Mouse (Mus musculus): ENCODE results near the gene Hdac9. TPM values are rescaled to one million over a fixed set of nuclear protein-coding genes. Genes with fewer than 3 reads are reported as not detected.

Hdac9 gene
- total and polyA plus RNA-seq, 3 experiments, result 0.03 to 0.19 TPM; not detected in 1

DNA sequence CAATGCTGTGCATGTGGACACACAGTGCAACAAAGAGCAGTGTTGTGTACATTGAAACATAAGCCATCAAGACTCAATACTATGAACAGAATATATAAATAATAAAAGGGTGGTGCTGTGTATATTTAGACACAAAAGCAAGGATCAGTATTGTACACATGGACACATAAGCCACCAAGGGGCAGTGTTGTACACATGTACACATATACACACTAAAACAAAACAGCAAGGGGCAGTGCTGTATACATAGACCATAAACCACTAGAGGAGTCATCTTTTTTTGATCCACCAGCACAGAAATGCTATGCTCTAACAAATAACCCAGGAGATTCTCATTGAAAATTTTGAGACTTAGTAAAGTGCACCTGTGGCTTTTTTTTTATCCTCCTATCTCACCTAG lies 255.5 kb downstream of the Hdac9 start:
- Histone ChIP-seq H3K36me3 (ENCODE audit: control insufficient read depth in 1 of 2, insufficient read depth in 2 of 2, low read length in 2 of 2) (no peaks in the 10 kb centered on the region), H3K4me3 (ENCODE audit: control insufficient read depth in 1 of 2, insufficient read depth in 1 of 2, low read depth in 2 of 2, low read length in 2 of 2) (no peak overlapping the region), H3K27ac (ENCODE audit: control insufficient read depth, low read depth, low read length) (no peak overlapping the region), H3K27me3 (ENCODE audit: control insufficient read depth in 1 of 2, insufficient read depth in 2 of 2, low read length in 2 of 2) (no peaks in the 10 kb centered on the region), H3K79me2 (ENCODE audit: control insufficient read depth, insufficient read depth, low read length, poor library complexity) (no peaks in the 10 kb centered on the region), H3K9ac (ENCODE audit: control insufficient read depth, low read depth, low read length, poor library complexity, severe bottlenecking) (no peak overlapping the region), H3K9me3 (replicated peaks; ENCODE audit: insufficient read depth, low read length) (no peaks in the 10 kb centered on the region), H3K4me1 (ENCODE audit: control insufficient read depth in 1 of 2, insufficient read depth in 2 of 2, low read length in 2 of 2) (no peaks in the 10 kb centered on the region)
- no peak for DNase-seq (ENCODE audit: low read depth, low spot score)
- TF ChIP-seq MAZ (IDR thresholded peaks at IDR 0.05; ENCODE audit: low read depth, low read length), result no peak
- TF ChIP-seq ZNF384 (IDR thresholded peaks at IDR 0.05; ENCODE audit: low read depth, low read length), result no peak
- TF ChIP-seq E2F4 (IDR thresholded peaks at IDR 0.05; ENCODE audit: borderline replicate concordance, low read depth, low read length), result no peak
- TF ChIP-seq TBP (IDR thresholded peaks at IDR 0.05; ENCODE audit: low read depth, low read length), result no peak
- TF ChIP-seq TAL1 (IDR thresholded peaks at IDR 0.05; ENCODE audit: low read length), result no peak
- TF ChIP-seq HCFC1 (IDR thresholded peaks at IDR 0.05; ENCODE audit: low read depth, low read length), result no peak
- no peak for TF ChIP-seq SMC3 (IDR thresholded peaks at IDR 0.05; ENCODE audit: low read depth, low read length)
- no peak for TF ChIP-seq BHLHE40 (IDR thresholded peaks at IDR 0.05; ENCODE audit: borderline replicate concordance, low read depth, low read length)
- no peak for TF ChIP-seq ZKSCAN1 (IDR thresholded peaks at IDR 0.05; ENCODE audit: low read depth, low read length)
- TF ChIP-seq MAX (IDR thresholded peaks at IDR 0.05; ENCODE audit: low read length), result no peak
- no peak for TF ChIP-seq EP300 (IDR thresholded peaks at IDR 0.05; ENCODE audit: low read depth in 1 of 2, low read length in 2 of 2)
- no peak for TF ChIP-seq MXI1 (IDR thresholded peaks at IDR 0.05; ENCODE audit: low read depth, low read length)

DNA sequence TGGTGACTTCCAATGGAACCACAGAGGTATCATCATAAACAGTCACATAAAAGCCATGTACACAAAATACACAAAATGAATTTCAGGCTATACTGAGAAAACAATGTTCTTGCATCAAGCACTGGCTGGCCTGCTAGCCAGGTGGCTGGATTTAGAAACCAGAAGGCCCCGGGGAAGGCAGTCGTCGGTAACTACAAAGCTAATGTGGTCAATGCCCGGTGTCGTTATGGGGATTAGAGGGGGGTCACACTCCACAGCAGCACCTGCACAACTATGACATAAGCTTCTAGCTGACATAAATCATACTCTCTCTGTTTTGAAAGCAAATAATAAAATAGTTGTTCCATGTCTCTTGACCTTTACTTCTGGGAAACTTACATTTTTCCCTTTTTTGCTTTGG lies 256.9 kb downstream of the Hdac9 start:
- H3K79me2 ChIP-seq (ENCODE audit: control insufficient read depth, insufficient read depth, low read length, poor library complexity), result no peaks in the 10 kb centered on the region
- H3K9me3 ChIP-seq (replicated peaks; ENCODE audit: insufficient read depth, low read length), result no peaks in the 10 kb centered on the region
- no peak for DNase-seq (ENCODE audit: low read depth, low spot score)
- no peak overlapping the region for H3K4me3 ChIP-seq (ENCODE audit: control insufficient read depth in 1 of 2, insufficient read depth in 1 of 2, low read depth in 2 of 2, low read length in 2 of 2)
- no peaks in the 10 kb centered on the region for H3K36me3 ChIP-seq (ENCODE audit: control insufficient read depth in 1 of 2, insufficient read depth in 2 of 2, low read length in 2 of 2)
- H3K4me1 ChIP-seq (ENCODE audit: control insufficient read depth in 1 of 2, insufficient read depth in 2 of 2, low read length in 2 of 2), result no peaks in the 10 kb centered on the region
- no peak overlapping the region for H3K27ac ChIP-seq (ENCODE audit: control insufficient read depth, low read depth, low read length)
- H3K27me3 ChIP-seq (ENCODE audit: control insufficient read depth in 1 of 2, insufficient read depth in 2 of 2, low read length in 2 of 2), result no peaks in the 10 kb centered on the region
- H3K9ac ChIP-seq (ENCODE audit: control insufficient read depth, low read depth, low read length, poor library complexity, severe bottlenecking), result no peak overlapping the region
- TF ChIP-seq MYC (IDR thresholded peaks at IDR 0.05; ENCODE audit: low read depth, low read length), result no peak
- TF ChIP-seq MAFK (IDR thresholded peaks at IDR 0.05; ENCODE audit: borderline replicate concordance, low read depth, low read length), result no peak
- no peak for TF ChIP-seq TAL1 (IDR thresholded peaks at IDR 0.05; ENCODE audit: low read length)
- no peak for TF ChIP-seq GATA1 (IDR thresholded peaks at IDR 0.05; ENCODE audit: low read depth, low read length)
- TF ChIP-seq TCF12 (IDR thresholded peaks at IDR 0.05; ENCODE audit: low read depth, low read length), result no peak
- TF ChIP-seq E2F4 (IDR thresholded peaks at IDR 0.05; ENCODE audit: borderline replicate concordance, low read depth, low read length), result no peak
- TF ChIP-seq ZNF384 (IDR thresholded peaks at IDR 0.05; ENCODE audit: low read depth, low read length), result no peak
- TF ChIP-seq ZKSCAN1 (IDR thresholded peaks at IDR 0.05; ENCODE audit: low read depth, low read length), result no peak
- TF ChIP-seq EP300 (IDR thresholded peaks at IDR 0.05; ENCODE audit: low read depth in 1 of 2, low read length in 2 of 2), result no peak
